Comparison of ENCODE assay signal across 11 mouse cellular contexts in genomic region chr2:164966381-164966780, GRCm38 (mm10). TPM values are rescaled to one million over a fixed set of nuclear protein-coding genes. Genes with fewer than 3 reads are reported as not detected.
DNase-seq lines count a peak whose midpoint lies in the region; ATAC-seq and TF ChIP-seq lines count a peak whose summit lies in the region.
"Had no signal": no experiment of that assay in that cellular context is flagged by ENCODE, and none has a peak within 500 bp of the region (broad histone marks: within the 10 kb centered on the region; RNA-seq: fewer than 3 reads in every experiment).

No protein-coding gene starts in this region.

- peak; percentile 26 for DNase-seq in kidney, adult 2 months
- no peak for DNase-seq in kidney, adult 11 months
- peak; percentile 39 for DNase-seq in A20 (ENCODE audit: low read depth, low spot score)
- DNase-seq in MEL (ENCODE audit: low read depth, low spot score) = peak; percentile 73
- DNase-seq in kidney, postnatal 14 days = peak; percentile 41
- DNase-seq in ovary, postnatal 10 days (ENCODE audit: low spot score) = no peak

- H3K27ac ChIP-seq in kidney, adult 2 months (ENCODE audit: insufficient read depth, low read depth, low read length) = no peak overlapping the region
- H3K27ac ChIP-seq in MEL (ENCODE audit: control insufficient read depth, low read depth, low read length) = no peak overlapping the region
- H3K27ac ChIP-seq in intestine, postnatal 0 days (ENCODE audit: low read depth, low read length) = no peak overlapping the region
- H3K27ac ChIP-seq: embryonic facial prominence, embryonic 15.5 days; stomach, embryonic 15.5 days had no signal

- H3K9me3 ChIP-seq in MEL (replicated peaks; ENCODE audit: insufficient read depth, low read length) = no peaks in the 10 kb centered on the region
- H3K9me3 ChIP-seq in intestine, postnatal 0 days (ENCODE audit: control insufficient read depth) = no peaks in the 10 kb centered on the region
- H3K9me3 ChIP-seq: embryonic facial prominence, embryonic 15.5 days; stomach, embryonic 15.5 days had no signal

- H3K4me2 ChIP-seq in intestine, postnatal 0 days (replicated peaks; ENCODE audit: low read depth) = no peak overlapping the region
- H3K4me2 ChIP-seq: embryonic facial prominence, embryonic 15.5 days; heart, embryonic 11.5 days; stomach, embryonic 15.5 days had no signal

- no peak overlapping the region for H3K4me3 ChIP-seq in kidney, adult 2 months (ENCODE audit: insufficient read depth, low read depth, low read length)
- H3K4me3 ChIP-seq in MEL (ENCODE audit: control insufficient read depth in 1 of 2, insufficient read depth in 1 of 2, low read depth in 2 of 2, low read length in 2 of 2) = no peak overlapping the region
- H3K4me3 ChIP-seq in intestine, postnatal 0 days (ENCODE audit: low read depth, low read length) = no peak overlapping the region
- H3K4me3 ChIP-seq: embryonic facial prominence, embryonic 15.5 days; stomach, embryonic 15.5 days had no signal

- H3K9ac ChIP-seq in MEL (ENCODE audit: control insufficient read depth, low read depth, low read length, poor library complexity, severe bottlenecking) = no peak overlapping the region
- no peak overlapping the region for H3K9ac ChIP-seq in intestine, postnatal 0 days (ENCODE audit: low read depth, low read length)
- H3K9ac ChIP-seq: embryonic facial prominence, embryonic 15.5 days; stomach, embryonic 15.5 days had no signal

- no peaks in the 10 kb centered on the region for H3K4me1 ChIP-seq in kidney, adult 2 months (ENCODE audit: control insufficient read depth, insufficient read depth, low read length)
- peaks cover 0 to under 1% of the 10 kb centered on the region in 2 experiments; a peak in 1 of 4 replicates for H3K4me1 ChIP-seq in MEL (ENCODE audit: control insufficient read depth in 1 of 2, insufficient read depth in 2 of 2, low read length in 2 of 2)
- H3K4me1 ChIP-seq in intestine, postnatal 0 days (replicated peaks; ENCODE audit: control insufficient read depth, insufficient read depth, low read length) = no peaks in the 10 kb centered on the region

- no peaks in the 10 kb centered on the region; the same call in 1 of the 2 replicates for H3K27me3 ChIP-seq in kidney, adult 2 months (replicated peaks; ENCODE audit: control insufficient read depth, insufficient read depth, low read length)
- no peaks in the 10 kb centered on the region for H3K27me3 ChIP-seq in MEL (ENCODE audit: control insufficient read depth in 1 of 2, insufficient read depth in 2 of 2, low read length in 2 of 2)
- peaks cover 50% of the 10 kb centered on the region for H3K27me3 ChIP-seq in intestine, postnatal 0 days (replicated peaks; ENCODE audit: control insufficient read depth, insufficient read depth, low read length)

- whole genome bisulfite sequencing in kidney, adult 2 months = 17% methylated on average over 8 of the region's 8 CpGs
- WGBS in intestine, postnatal 0 days = 18% methylated on average over 8 of the region's 8 CpGs

- no peaks in the 10 kb centered on the region for H3K36me3 ChIP-seq in kidney, adult 2 months (ENCODE audit: control insufficient read depth, insufficient read depth, low read length)
- no peaks in the 10 kb centered on the region for H3K36me3 ChIP-seq in MEL (ENCODE audit: control insufficient read depth in 1 of 2, insufficient read depth in 2 of 2, low read length in 2 of 2)
- no peaks in the 10 kb centered on the region for H3K36me3 ChIP-seq in intestine, postnatal 0 days (ENCODE audit: control insufficient read depth, insufficient read depth)
- H3K36me3 ChIP-seq: embryonic facial prominence, embryonic 15.5 days; stomach, embryonic 15.5 days had no signal

- H3K79me2 ChIP-seq in MEL (ENCODE audit: control insufficient read depth, insufficient read depth, low read length, poor library complexity) = no peaks in the 10 kb centered on the region

- ATAC-seq in intestine, postnatal 0 days = no peak
- ATAC-seq in megakaryocyte-erythroid progenitor cell, adult 5-6 weeks (replicated peaks; ENCODE audit: low FRiP score, low TSS enrichment, poor library complexity, severe bottlenecking) = no peak

- no peak for TF ChIP-seq POLR2A in kidney, adult 2 months (IDR thresholded peaks at IDR 0.05; ENCODE audit: low read depth, low read length)
- no peak for TF ChIP-seq POLR2A in MEL (IDR thresholded peaks at IDR 0.05; ENCODE audit: control insufficient read depth in 1 of 2, insufficient read depth in 1 of 2, low read depth in 1 of 2, low read length in 2 of 2, poor library complexity in 1 of 2)

- no peak for TF ChIP-seq CTCF in kidney, adult 2 months (conservative IDR thresholded peaks at IDR 0.05; ENCODE audit: insufficient read depth, insufficient read length, low read depth, low read length)
- TF ChIP-seq CTCF in MEL (IDR thresholded peaks at IDR 0.05 in 2 of 3, conservative IDR thresholded peaks at IDR 0.05 in 1 of 3; ENCODE audit: control insufficient read depth in 1 of 3, insufficient read depth in 1 of 3, low read depth in 2 of 3, low read length in 3 of 3, poor library complexity in 1 of 3, severe bottlenecking in 1 of 3) = no peak
- no peak for TF ChIP-seq CTCF in intestine, postnatal 0 days (IDR thresholded peaks at IDR 0.05; ENCODE audit: low read depth)

- no peak for TF ChIP-seq EP300 in MEL (IDR thresholded peaks at IDR 0.05; ENCODE audit: low read depth in 1 of 2, low read length in 2 of 2)

- TF ChIP-seq RAD21 in MEL (IDR thresholded peaks at IDR 0.05; ENCODE audit: low read depth, low read length) = no peak

TF ChIP-seq in MEL, 35 proteins besides CTCF, POLR2A, EP300 and RAD21:
- TF ChIP-seq SIN3A (IDR thresholded peaks at IDR 0.05; ENCODE audit: low read length) (peak; percentile 64; the same call in 1 of the 2 replicates), USF2 (IDR thresholded peaks at IDR 0.05; ENCODE audit: borderline replicate concordance in 1 of 2, insufficient read depth in 1 of 2, low read depth in 1 of 2, low read length in 2 of 2) (no peak)

RNA-seq across cellular contexts. Expression of gene Slc12a5, which starts 5.8 kb away (rescaled TPM):
- 1.5 and 2.2 TPM in 2 replicates for polyA plus RNA-seq in kidney, adult 2 months (2012; rRNA removed)
- total RNA-seq in MEL (2012; rRNA removed) = 0.36 and 0.50 TPM in 2 replicates
- polyA plus RNA-seq in MEL (2012; ENCODE audit: insufficient read depth in 1 of 2, insufficient read length in 2 of 2, low read depth in 1 of 2, low replicate concordance in 2 of 2, missing spikeins in 1 of 2) = 1 to 10 TPM in 1 of 2 experiments, not detected in 1; 1.3 TPM
- polyA plus RNA-seq in intestine, postnatal 0 days (2015; fragmentation: Nextera tagmentation; extraction: Ambion mirVana) = 0.09 and 0.47 TPM in 2 replicates
- total RNA-seq in megakaryocyte-erythroid progenitor cell, adult 5-6 weeks (2014; fragmentation: Nextera tagmentation) = 0.35 TPM in 1 of 2 replicates, not detected in the other
- total RNA-seq in megakaryocyte-erythroid progenitor cell, adult 5-6 weeks (2017) = 0.34 and 0.61 TPM in 2 replicates

RNA-seq across cellular contexts. Expression of gene Mmp9, which starts 25.8 kb away (rescaled TPM):
- polyA plus RNA-seq in kidney, adult 2 months (2012; rRNA removed) = 1.7 and 1.8 TPM in 2 replicates
- total RNA-seq in MEL (2012; rRNA removed) = 0.20 and 0.23 TPM in 2 replicates
- under 1 TPM in 1 of 2 experiments, not detected in 1; 0.19 TPM for polyA plus RNA-seq in MEL (2012; ENCODE audit: insufficient read depth in 1 of 2, insufficient read length in 2 of 2, low read depth in 1 of 2, low replicate concordance in 2 of 2, missing spikeins in 1 of 2)
- 9.6 and 9.8 TPM in 2 replicates for polyA plus RNA-seq in intestine, postnatal 0 days (2015; fragmentation: Nextera tagmentation; extraction: Ambion mirVana)
- 7.1 TPM in 1 of 2 replicates, not detected in the other for total RNA-seq in megakaryocyte-erythroid progenitor cell, adult 5-6 weeks (2014; fragmentation: Nextera tagmentation)
- total RNA-seq in megakaryocyte-erythroid progenitor cell, adult 5-6 weeks (2017) = 0.65 and 2.0 TPM in 2 replicates

RNA-seq across cellular contexts. Expression of gene Zfp335, which starts 54.8 kb away (rescaled TPM):
- polyA plus RNA-seq in kidney, adult 2 months (2012; rRNA removed) = 20.4 and 25.7 TPM in 2 replicates
- 12.3 and 12.6 TPM in 2 replicates for total RNA-seq in MEL (2012; rRNA removed)
- polyA plus RNA-seq in MEL (2012; ENCODE audit: insufficient read depth in 1 of 2, insufficient read length in 2 of 2, low read depth in 1 of 2, low replicate concordance in 2 of 2, missing spikeins in 1 of 2) = 10 to 100 TPM in 1 of 2 experiments, not detected in 1; 24.1 TPM
- 3.6 and 3.8 TPM in 2 replicates for polyA plus RNA-seq in intestine, postnatal 0 days (2015; fragmentation: Nextera tagmentation; extraction: Ambion mirVana)
- total RNA-seq in megakaryocyte-erythroid progenitor cell, adult 5-6 weeks (2014; fragmentation: Nextera tagmentation) = 23.5 and 27.2 TPM in 2 replicates
- 5.8 and 8.6 TPM in 2 replicates for total RNA-seq in megakaryocyte-erythroid progenitor cell, adult 5-6 weeks (2017)

Comparison
In these comparisons a context has a peak if more than half of its experiments do, and no peak if none do; other contexts are left out.
1. DNase-seq: peak in kidney, adult 2 months (single experiment), A20 (single experiment), MEL (single experiment) and kidney, postnatal 14 days (single experiment); none in kidney, adult 11 months (single experiment) and ovary, postnatal 10 days (single experiment).